Mouse (Mus musculus): ENCODE measurements around the gene Mapre3.

DNA sequence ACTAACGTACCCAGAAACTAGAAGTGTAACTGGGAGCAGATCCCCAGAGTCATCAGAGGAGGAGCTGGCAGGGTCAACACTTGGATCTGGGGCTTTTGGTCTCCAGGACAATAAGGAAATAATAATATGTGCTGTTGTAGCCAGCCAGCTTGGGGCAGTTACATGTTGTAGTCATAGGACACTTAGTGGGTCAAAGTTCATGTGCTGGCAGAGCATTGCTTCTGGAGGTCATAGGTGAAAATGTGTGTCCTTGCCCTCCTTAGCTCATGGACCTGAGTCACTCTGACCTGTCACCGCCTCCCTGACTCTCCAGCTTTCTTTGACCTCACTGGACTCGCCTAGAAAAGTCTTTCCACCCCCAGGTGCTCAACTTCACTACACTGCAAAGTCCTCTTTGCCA lies 19.0 kb downstream of the Mapre3 start:
- TF ChIP-seq CTCF (conservative IDR thresholded peaks at IDR 0.05; ENCODE audit: low read length) (no peak), NANOG (IDR thresholded peaks at IDR 0.05; ENCODE audit: borderline replicate concordance, low read length) (no peak)

Measured in E14TG2a.4 (cell line).